Mouse (Mus musculus) testis, postnatal 10 days (tissue): ENCODE results near the gene Pmf1.

Source experiments
- DNase-seq: peaks from one replicate; pipeline ENCODE4 v3.0.0; 2021; ENCODE audit warnings: low spot score

Gene Pmf1

GRCm38 (mm10) chr3:88350732-88351131, 59.4 kb downstream of the Pmf1 start:
- DNase-seq, result no peak
